Mouse (Mus musculus) limb, embryonic 14.5 days (tissue): ENCODE measurements at regions not wholly inside any gene's neighbourhood (a gene's known extent, or its start where the extent isn't known, plus 50 kb on each side); places are given as distances from the start of the nearest gene placed in this dataset.

Experiments used
- ATAC-seq: fragments of 200-750 bp; cut with Nextera tagmentation; 2 replicates; pipeline ENCODE4 v1.8.0; 2017; ENCODE audit warnings: low read depth, moderate number of reproducible peaks, moderate TSS enrichment; ENCODE audit not compliant: low FRiP score
- DNase-seq: peaks from one replicate; pipeline ENCODE4 v3.0.0-alpha.2; 2015; ENCODE audit warnings: low spot score
- H3K27ac ChIP-seq: fragments of 300-500 bp; sonication (generic); replicated peaks from 2 replicates; pipeline ENCODE4 v1.5.1; 2014; ENCODE audit warnings: low read depth, mild to moderate bottlenecking, low read length, moderate library complexity, mixed read lengths
- H3K27me3 ChIP-seq: fragments of 300-500 bp; sonication (generic); 2 replicates; pipeline ENCODE4 v1.6.1; 2014; ENCODE audit warnings: low read length, mixed read lengths; ENCODE audit not compliant: control insufficient read depth, insufficient read depth
- H3K36me3 ChIP-seq: fragments of 300-500 bp; sonication (generic); 2 replicates; pipeline ENCODE4 v1.6.1; 2014; ENCODE audit warnings: mild to moderate bottlenecking, low read length, moderate library complexity, mixed read lengths; ENCODE audit not compliant: control insufficient read depth, insufficient read depth
- H3K4me1 ChIP-seq: fragments of 300-500 bp; sonication (generic); 2 replicates; pipeline ENCODE4 v1.6.1; 2014; ENCODE audit warnings: antibody characterized with exemption, low read length, mixed read lengths; ENCODE audit not compliant: control insufficient read depth, insufficient read depth
- H3K4me2 ChIP-seq: fragments of 300-500 bp; sonication (generic); replicated peaks from 2 replicates; pipeline ENCODE4 v1.6.1; 2014; ENCODE audit warnings: low read depth, mild to moderate bottlenecking, low read length, moderate library complexity; ENCODE audit not compliant: severe bottlenecking
- H3K4me3 ChIP-seq: fragments of 300-500 bp; sonication (generic); replicated peaks from 2 replicates; pipeline ENCODE4 v1.5.1; 2014; ENCODE audit warnings: low read length
- H3K9ac ChIP-seq: fragments of 300-500 bp; sonication (generic); 2 replicates; pipeline ENCODE4 v1.6.1; 2014; ENCODE audit warnings: mild to moderate bottlenecking, low read depth, low read length, moderate library complexity; ENCODE audit not compliant: severe bottlenecking
- H3K9me3 ChIP-seq: fragments of 300-500 bp; sonication (generic); 2 replicates; pipeline ENCODE4 v1.6.1; 2016; ENCODE audit warnings: low read length; ENCODE audit not compliant: control insufficient read depth
- POLR2A ChIP-seq: fragments of 200-500 bp; IDR thresholded peaks from 2 replicates; pipeline ENCODE4 v1.8.0; 2012; ENCODE audit warnings: inconsistent platforms, mild to moderate bottlenecking, moderate library complexity, borderline replicate concordance; ENCODE audit not compliant: insufficient read depth, insufficient read length; ENCODE audit errors: extremely low read depth
- WGBS: fragments of 180-500 bp; shearing (Covaris S2); extraction: QIAGEN DNeasy Blood & Tissue Kit; methylation state at CpG from one replicate; pipeline ENCODE4 v1.1.7; 2014; 5-methylcytosine and 5-hydroxymethylcytosine counted together

DNA sequence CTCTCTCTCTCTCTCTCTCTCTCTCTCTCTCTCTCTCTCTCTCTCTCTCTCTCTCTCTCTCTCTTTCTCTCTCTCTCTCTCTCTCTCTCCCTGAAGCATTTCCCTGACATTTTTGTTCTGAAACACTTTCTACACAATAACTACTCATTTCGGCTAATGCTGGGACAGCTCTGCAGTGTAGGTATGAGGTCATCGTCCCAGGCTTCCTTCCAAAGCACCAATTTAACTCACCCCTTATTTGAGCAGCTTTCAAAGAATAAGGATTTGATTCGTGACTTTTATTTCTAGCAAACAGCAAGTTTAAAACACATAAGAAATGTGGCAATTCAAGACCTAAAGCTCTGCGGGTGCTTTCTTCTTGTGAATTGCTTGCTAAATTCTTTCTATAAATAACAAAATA lies 55.0 kb upstream of the Camk2d start:
- TF ChIP-seq POLR2A: no peak
- Histone ChIP-seq H3K27me3 (no peaks in the 10 kb centered on the region), H3K9ac (no peak overlapping the region), H3K4me1 (no peaks in the 10 kb centered on the region), H3K9me3 (no peaks in the 10 kb centered on the region), H3K4me3 (no peak overlapping the region), H3K27ac (no peak overlapping the region), H3K36me3 (no peaks in the 10 kb centered on the region), H3K4me2 (no peak overlapping the region)
- DNase-seq (peak; percentile 58), ATAC-seq (no peak)
- 48% methylated on average over 4 of the region's 4 CpGs for WGBS
